Mouse (Mus musculus) MN1 (cell line): Measurements from ENCODE around the gene Plk5.
A peak's percentile ranks its signal among the peaks of the same experiment; 100 is the strongest.

Experiments
- DNase-seq: peaks from one replicate; pipeline ENCODE4 v3.0.0-alpha.2; 2016; ENCODE audit warnings: low spot score

Gene Plk5

DNA sequence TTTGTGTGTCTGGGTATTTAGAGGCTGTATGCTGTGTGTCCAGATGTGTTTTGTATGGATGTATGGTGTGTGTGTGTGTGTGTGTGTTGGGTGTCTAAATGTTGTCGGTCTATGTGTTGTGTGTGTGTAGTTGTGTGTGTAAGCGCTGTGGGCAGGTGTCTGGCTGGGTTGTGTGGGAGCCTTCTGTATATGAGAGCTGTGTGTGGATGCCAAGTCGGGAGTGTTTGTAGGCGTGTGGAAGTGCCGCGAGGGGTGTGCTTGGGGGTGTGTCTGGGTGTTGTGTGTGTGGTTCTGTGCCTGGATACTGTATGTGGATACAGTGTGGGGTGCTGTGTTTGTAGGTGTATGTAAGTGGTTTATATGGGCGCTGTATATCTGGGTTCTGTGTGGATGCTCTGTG lies 1.1 kb downstream of the Plk5 start:
- DNase-seq: no peak

GRCm38 (mm10) chr10:80357994-80358639 lies 1.9 kb downstream of the Plk5 start:
- DNase-seq: no peak

DNA sequence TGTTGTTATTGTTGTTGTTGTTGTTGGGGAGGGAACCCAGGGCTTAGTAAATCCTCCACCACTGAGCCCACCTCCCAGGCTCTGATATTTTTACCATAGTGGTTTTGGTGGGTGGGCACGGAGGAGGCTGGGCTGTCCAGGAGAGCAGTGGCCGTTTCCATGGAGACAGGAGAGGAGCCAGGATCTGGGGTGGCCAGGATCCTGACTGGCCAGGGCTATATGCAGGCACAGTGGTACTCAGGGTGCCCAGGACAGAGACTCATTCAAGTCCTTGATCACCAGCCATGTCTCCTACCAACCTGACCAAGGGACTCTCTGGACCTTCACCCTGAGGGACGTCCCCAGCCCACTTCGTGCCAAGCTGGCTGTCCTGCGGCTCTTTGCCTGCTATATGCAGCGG lies 7.5 kb downstream of the Plk5 start:
- DNase-seq: no peak

GRCm38 (mm10) chr10:80365736-80366135 lies 9.5 kb downstream of the Plk5 start:
- no peak for DNase-seq

GRCm38 (mm10) chr10:80367954-80368353 lies 11.7 kb downstream of the Plk5 start:
- no peak for DNase-seq

DNA sequence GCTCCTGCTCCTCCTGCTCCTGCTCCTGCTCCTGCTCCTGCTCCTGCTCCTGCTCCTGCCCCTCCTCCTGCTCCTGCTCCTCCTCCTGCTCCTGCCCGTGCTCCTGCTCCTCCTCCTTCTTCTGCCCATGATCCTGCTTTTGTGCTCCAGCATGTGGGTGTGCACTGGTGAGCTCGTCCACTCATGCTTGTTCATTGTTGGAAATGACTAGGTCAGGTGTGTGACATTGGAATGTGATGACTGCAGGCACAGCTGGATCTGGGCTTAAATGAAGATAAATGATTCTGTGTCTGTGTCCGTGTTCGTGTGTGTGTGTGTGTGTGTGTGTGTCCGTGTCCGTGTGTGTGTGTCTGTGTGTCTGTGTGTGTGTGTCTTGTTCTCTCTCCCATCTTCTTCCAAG lies 12.1 kb downstream of the Plk5 start:
- no peak for DNase-seq

DNA sequence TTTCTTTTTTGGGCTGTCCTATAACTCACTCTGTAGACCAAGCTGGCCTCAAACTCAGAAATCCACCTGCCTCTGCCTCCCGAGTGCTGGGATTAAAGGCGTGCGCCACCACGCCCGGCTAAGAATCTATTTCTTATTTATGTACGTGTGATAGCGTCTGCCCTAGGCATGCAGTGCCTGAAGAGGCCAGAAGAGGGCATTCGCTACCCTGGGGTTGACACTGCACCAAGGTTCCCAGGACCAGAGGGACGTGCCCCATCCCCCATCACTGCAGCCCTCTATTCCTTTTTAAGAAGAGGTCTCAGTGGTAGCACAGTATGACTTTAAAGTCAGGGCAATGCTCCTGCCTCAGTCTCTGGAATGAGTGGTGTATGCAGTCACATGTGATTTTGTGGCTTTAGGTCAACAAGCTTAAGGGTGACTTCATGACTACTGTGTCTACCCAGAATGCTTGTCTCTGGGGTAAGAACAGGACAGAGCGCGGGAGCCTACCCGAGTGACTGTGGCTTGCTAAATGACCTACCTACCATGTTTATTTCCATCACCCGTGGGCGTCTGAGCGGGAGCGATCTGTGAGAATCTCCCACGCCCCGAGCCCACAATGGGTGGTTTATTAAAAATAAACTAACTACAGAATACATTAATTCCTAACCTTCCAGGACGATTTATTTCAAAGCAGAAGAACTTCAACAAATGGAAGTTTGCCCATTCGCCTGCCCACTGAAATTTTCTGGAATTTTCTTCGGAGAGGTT lies 13.9 kb downstream of the Plk5 start:
- DNase-seq: no peak

- DNase-seq: peak; percentile 71
These were observed 15.2 kb downstream of the Plk5 start for GRCm38 (mm10) chr10:80371411-80371966.

GRCm38 (mm10) chr10:80371983-80372382 lies 15.7 kb downstream of the Plk5 start:
- no peak for DNase-seq

DNA sequence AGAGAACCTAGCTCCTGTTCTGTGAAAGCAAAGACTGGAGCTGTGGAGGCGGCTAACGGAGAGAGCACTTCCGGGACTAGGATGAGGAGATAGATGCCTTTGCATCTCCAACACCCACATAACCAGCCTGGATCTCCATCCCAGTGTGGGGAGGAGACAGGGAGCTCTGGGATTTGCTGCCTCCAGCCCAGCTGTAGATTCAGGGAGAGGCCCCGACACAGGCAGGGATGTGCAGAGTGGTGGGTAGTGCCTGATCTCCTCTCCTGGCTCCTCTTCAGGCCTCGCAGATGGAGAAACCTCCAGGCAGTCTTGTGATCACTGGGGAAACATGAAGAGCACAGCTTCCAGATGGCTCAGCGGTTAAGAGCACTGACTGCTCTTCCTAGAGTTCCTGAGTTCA lies 16.4 kb downstream of the Plk5 start:
- no peak for DNase-seq

- DNase-seq: peak; percentile 52
These were observed 17.8 kb downstream of the Plk5 start for GRCm38 (mm10) chr10:80374063-80374462.

DNA sequence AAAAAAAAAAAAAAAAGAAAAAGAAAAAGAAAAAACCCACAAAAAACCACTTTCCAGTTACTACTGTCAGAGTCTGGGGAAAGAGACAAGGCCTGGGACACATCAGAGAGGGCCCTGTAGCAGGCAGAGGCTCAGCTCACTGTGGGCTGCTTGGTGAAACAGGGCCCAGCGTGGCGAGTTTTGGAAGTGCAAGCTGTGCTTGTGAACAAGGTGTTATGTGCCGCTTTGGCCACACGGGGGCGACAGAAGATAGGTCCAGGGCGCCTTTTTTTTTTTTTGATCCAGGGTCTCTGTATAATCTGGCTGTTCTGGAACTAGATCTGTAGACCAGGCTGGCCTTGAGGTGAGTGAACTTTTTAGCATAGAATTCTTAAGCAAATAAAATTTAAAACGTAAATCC lies 19.9 kb downstream of the Plk5 start:
- DNase-seq: peak; percentile 93

DNA sequence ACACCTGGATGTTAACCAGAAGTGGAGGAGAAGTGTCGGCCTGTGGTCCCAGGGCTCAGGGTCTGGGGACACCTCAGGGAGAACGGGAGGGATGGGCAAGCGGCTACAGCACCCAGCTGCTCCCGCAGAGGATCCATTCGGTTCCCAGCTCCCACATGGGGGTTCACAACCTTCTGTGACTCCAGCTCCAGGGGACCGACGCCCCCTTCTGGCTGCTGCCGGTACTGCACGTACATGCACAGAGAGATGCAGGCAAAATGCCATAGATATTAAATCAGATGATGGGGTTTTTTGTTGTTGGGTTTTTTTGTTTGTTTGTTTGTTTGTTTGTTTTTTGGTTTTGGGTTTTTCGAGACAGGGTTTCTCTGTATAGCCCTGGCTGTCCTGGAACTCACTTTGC lies 21.5 kb downstream of the Plk5 start:
- DNase-seq: no peak

DNA sequence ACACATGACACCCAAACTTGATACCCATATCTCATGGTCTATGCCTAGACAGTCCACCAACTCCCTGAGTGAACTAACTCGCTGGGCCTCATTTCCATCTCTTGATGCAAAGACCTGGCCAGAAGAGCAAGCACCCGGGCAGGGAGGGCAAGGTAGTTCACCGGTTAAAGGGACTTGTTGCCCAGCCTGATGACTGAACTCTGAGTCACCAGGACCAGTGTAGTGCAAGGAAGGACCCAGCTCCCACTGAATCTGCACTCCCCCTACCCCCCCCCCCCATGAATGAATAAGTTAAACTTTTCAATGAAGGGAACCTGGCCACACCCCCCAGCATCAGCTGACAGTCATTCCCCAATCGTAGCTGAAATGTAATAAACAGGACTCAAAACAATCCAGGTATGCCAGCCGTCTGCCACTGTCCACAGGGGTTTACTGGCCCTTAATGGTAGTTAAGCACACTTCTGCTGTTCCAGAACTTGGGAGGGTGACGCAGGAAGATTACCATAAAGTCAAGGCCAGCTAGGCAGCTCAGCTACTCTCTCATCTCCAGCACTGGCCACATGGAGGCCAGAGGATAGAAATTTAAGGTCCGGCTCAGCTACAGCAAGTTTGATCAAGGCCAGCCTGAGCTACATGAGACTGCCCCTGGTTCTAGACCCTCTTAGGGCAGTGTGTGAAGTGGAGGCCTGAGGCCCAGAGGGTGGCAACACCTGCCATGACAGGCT lies 26.5 kb downstream of the Plk5 start:
- DNase-seq: no peak

DNA sequence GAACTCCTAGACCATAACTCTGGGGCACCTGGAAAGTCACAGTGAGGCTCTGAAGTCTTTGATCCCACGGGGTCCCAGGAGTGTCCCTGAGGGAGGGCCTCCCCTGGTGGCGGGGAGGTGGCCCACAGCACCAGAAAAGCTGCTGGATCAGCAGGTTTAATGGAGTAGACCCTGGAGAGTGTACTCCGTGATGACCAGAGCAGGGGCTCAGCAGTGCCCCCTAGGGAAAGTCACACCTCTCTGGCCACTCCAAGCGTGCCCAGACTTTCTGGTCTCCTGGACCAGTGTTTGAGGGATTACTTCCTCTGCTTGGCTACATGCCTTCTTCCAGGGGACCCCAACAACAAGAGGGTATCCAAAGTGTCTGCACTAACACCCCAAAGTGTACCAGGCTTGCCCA lies 27.2 kb downstream of the Plk5 start:
- no peak for DNase-seq

GRCm38 (mm10) chr10:80384115-80384639 lies 27.9 kb downstream of the Plk5 start:
- no peak for DNase-seq

GRCm38 (mm10) chr10:80384709-80385108 lies 28.4 kb downstream of the Plk5 start:
- no peak for DNase-seq

DNA sequence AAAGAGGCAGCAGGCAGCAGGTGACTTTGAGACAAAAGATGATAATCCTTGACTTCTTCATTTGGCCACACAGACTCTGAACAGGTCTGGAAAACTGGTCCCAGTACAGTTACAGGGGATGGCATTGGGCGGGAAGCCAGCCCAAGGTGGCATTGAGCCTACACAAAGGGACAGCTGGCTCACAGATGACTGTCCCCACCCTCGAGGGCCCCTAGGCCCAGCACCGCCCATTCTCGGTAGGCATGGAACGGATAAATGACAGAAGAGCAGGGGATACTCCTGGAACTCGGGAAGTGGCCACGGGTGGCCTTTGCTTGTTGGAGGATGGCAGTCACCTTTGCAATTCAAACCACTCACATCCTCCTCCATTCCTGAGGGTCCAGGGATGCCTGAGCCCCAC lies 29.1 kb downstream of the Plk5 start:
- DNase-seq: no peak

GRCm38 (mm10) chr10:80385811-80386734 lies 29.8 kb downstream of the Plk5 start:
- DNase-seq: peak; percentile 66

DNA sequence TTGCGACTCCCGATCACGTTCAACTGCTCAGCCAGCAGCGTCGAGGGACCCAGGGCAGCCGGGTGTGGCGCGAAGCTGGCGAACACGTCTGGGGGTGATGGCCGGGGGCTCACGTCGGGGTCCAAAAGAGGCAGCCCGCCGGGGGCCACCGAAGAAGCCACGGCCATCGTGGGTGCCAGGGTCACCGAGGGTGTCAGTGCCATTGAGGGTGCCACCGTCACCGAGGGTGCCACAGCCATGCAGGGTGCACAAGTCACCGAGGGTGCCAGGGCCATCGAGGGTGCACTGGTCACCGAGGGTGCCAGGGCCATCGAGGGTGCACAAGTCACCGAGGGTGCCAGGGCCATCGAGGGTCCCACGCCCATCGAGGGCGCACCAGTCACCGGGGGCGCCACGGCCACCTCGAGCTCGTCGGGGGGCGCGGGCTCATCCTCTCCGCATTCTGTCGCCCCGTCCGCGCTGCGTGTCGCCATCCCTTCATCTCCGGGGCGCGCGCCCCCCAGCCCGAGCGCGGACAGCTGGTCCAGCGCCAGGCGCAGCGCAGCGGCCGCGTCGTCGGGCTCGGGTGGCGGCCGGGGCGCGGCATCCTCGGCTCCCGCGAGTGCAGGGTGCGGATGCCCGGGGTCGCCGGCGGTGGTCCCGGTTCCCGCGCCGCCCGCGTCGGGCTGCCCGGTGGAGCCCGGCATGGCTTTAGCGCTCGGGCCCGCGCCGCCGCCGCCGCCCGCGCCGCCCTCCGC lies 30.6 kb downstream of the Plk5 start:
- DNase-seq: no peak

GRCm38 (mm10) chr10:80387522-80387959 lies 31.3 kb downstream of the Plk5 start, which contains the start of gene Mex3d:
TSS of gene Mex3d (minus strand) at chr10:80387659.
- peak; percentile 89 for DNase-seq
